Mouse (Mus musculus): ENCODE data around the gene Olfr175-ps1. TPM values are rescaled to one million over a fixed set of nuclear protein-coding genes. Genes with fewer than 3 reads are reported as not detected.

Olfr175-ps1 gene
- not detected in 2 replicates for polyA plus RNA-seq (2012; rRNA removed)

GRCm38 (mm10) chr16:58826732-58827319 is at the start of gene Olfr175-ps1:
Olfr175-ps1 (minus strand) TSS chr16:58826782.

GRCm38 (mm10) chr16:58874668-58875067 is 48.1 kb upstream of the Olfr175-ps1 start, which contains the start of gene Olfr177:
Olfr177 (minus strand) TSS chr16:58874768.

GRCm38 (mm10) chr16:58800168-58800567 is 26.4 kb downstream of the Olfr175-ps1 start, which contains the start of gene Olfr173:
Olfr173 (minus strand) TSS chr16:58800268.

Other genes starting within 250 kb of the Olfr175-ps1 start
- gene Gm813, start 209.8 kb downstream of the Olfr175-ps1 start, polyA plus RNA-seq (2012; rRNA removed) = not detected in 2 replicates
- 0.07 TPM in 1 of 2 replicates, not detected in the other for gene E330017A01Rik, start 188.0 kb downstream of the Olfr175-ps1 start, polyA plus RNA-seq (2012; rRNA removed)
- gene Cpox, start 156.5 kb downstream of the Olfr175-ps1 start, polyA plus RNA-seq (2012; rRNA removed) = 13.7 and 14.9 TPM in 2 replicates
- gene Gpr15, start 107.7 kb downstream of the Olfr175-ps1 start, polyA plus RNA-seq (2012; rRNA removed) = 0.05 and 0.16 TPM in 2 replicates
- gene Cldnd1, start 98.9 kb downstream of the Olfr175-ps1 start, polyA plus RNA-seq (2012; rRNA removed) = 117 and 129 TPM in 2 replicates
- not detected in 2 replicates for gene Olfr172, start 63.6 kb downstream of the Olfr175-ps1 start, polyA plus RNA-seq (2012; rRNA removed)
- gene Olfr173, start 26.5 kb downstream of the Olfr175-ps1 start, polyA plus RNA-seq (2012; rRNA removed) = not detected in 2 replicates
- not detected in 2 replicates for gene Olfr177, start 48.0 kb upstream of the Olfr175-ps1 start, polyA plus RNA-seq (2012; rRNA removed)
- gene Olfr178, start 65.3 kb upstream of the Olfr175-ps1 start, polyA plus RNA-seq (2012; rRNA removed) = not detected in 2 replicates
- gene Olfr181, start 102.0 kb upstream of the Olfr175-ps1 start, polyA plus RNA-seq (2012; rRNA removed) = not detected in 2 replicates
- gene Olfr180, start 102.6 kb upstream of the Olfr175-ps1 start, polyA plus RNA-seq (2012; rRNA removed) = not detected in 2 replicates
- not detected in 2 replicates for gene Olfr183, start 168.6 kb upstream of the Olfr175-ps1 start, polyA plus RNA-seq (2012; rRNA removed)
- not detected in 2 replicates for gene Olfr186, start 203.5 kb upstream of the Olfr175-ps1 start, polyA plus RNA-seq (2012; rRNA removed)
- not detected in 2 replicates for gene Olfr187, start 213.0 kb upstream of the Olfr175-ps1 start, polyA plus RNA-seq (2012; rRNA removed)

Measured in central nervous system, embryonic 18 days (tissue).